Mouse (Mus musculus) cortical plate, adult 2 months (tissue): ENCODE results near the gene Wars.

Experiments used
- CTCF ChIP-seq: fragments of 200-500 bp; IDR thresholded peaks from 2 replicates; pipeline ENCODE4 v1.5.1; 2011; ENCODE audit warnings: mild to moderate bottlenecking, control low read depth, low read length; ENCODE audit not compliant: insufficient read depth; ENCODE audit errors: extremely low read depth
- POLR2A ChIP-seq: fragments of 200-500 bp; IDR thresholded peaks from 2 replicates; pipeline ENCODE4 v1.6.1; 2011; ENCODE audit warnings: mild to moderate bottlenecking, low read length, control low read depth; ENCODE audit not compliant: insufficient read depth; ENCODE audit errors: extremely low read depth

GRCm38 (mm10) chr12:108831966-108832643 lies 61.9 kb downstream of the Wars start:
- no peak for TF ChIP-seq CTCF
- TF ChIP-seq POLR2A: no peak
